Mouse (Mus musculus): ENCODE data around the gene Shq1. TPM values are rescaled to one million over a fixed set of nuclear protein-coding genes. Genes with fewer than 3 reads are reported as not detected.

Shq1 gene
- total RNA-seq, 2 experiments from 2014 or later = 6.1 to 6.6 TPM

GRCm38 (mm10) chr6:100670370-100670841 is 551 bp downstream of the Shq1 start:
- peak; percentile 36 to 44 for DNase-seq (ENCODE audit: low spot score in 2 of 2)

- no peak for DNase-seq (ENCODE audit: low spot score in 2 of 2)
These were observed 2.1 kb downstream of the Shq1 start for GRCm38 (mm10) chr6:100668858-100669257.

- DNase-seq (ENCODE audit: low spot score in 2 of 2) = no peak
These were observed 3.3 kb downstream of the Shq1 start for GRCm38 (mm10) chr6:100667644-100668043.

GRCm38 (mm10) chr6:100662224-100662623 is 8.7 kb downstream of the Shq1 start:
- DNase-seq (ENCODE audit: low spot score in 2 of 2) = no peak

- peak; percentile 70 to 88 for DNase-seq (ENCODE audit: low spot score in 2 of 2)
These were observed 10.6 kb downstream of the Shq1 start for GRCm38 (mm10) chr6:100660395-100660794.

GRCm38 (mm10) chr6:100652535-100652934 is 18.4 kb downstream of the Shq1 start:
- no peak for DNase-seq (ENCODE audit: low spot score in 2 of 2)

GRCm38 (mm10) chr6:100647196-100647595 is 23.8 kb downstream of the Shq1 start:
- DNase-seq (ENCODE audit: low spot score in 2 of 2) = no peak

GRCm38 (mm10) chr6:100645469-100646201 is 25.3 kb downstream of the Shq1 start:
- DNase-seq (ENCODE audit: low spot score in 2 of 2) = peak; percentile 59 to 73

GRCm38 (mm10) chr6:100644631-100645030 is 26.3 kb downstream of the Shq1 start:
- no peak for DNase-seq (ENCODE audit: low spot score in 2 of 2)

GRCm38 (mm10) chr6:100642786-100643185 is 28.2 kb downstream of the Shq1 start:
- DNase-seq (ENCODE audit: low spot score in 2 of 2) = no peak

GRCm38 (mm10) chr6:100640591-100640990 is 30.4 kb downstream of the Shq1 start:
- no peak for DNase-seq (ENCODE audit: low spot score in 2 of 2)

- no peak for DNase-seq (ENCODE audit: low spot score in 2 of 2)
These were observed 41.9 kb downstream of the Shq1 start for GRCm38 (mm10) chr6:100629086-100629485.

GRCm38 (mm10) chr6:100628223-100628622 is 42.7 kb downstream of the Shq1 start:
- DNase-seq (ENCODE audit: low spot score in 2 of 2) = no peak

- DNase-seq (ENCODE audit: low spot score in 2 of 2) = no peak
These were observed 47.0 kb downstream of the Shq1 start for GRCm38 (mm10) chr6:100623922-100624321.

GRCm38 (mm10) chr6:100622861-100623507 is 48.0 kb downstream of the Shq1 start:
- no peak for DNase-seq (ENCODE audit: low spot score in 2 of 2)

- DNase-seq (ENCODE audit: low spot score in 2 of 2) = no peak
These were observed 50.5 kb downstream of the Shq1 start for GRCm38 (mm10) chr6:100620411-100620810.

GRCm38 (mm10) chr6:100619309-100619708 is 51.6 kb downstream of the Shq1 start:
- no peak for DNase-seq (ENCODE audit: low spot score in 2 of 2)

GRCm38 (mm10) chr6:100616133-100616532 is 54.8 kb downstream of the Shq1 start:
- no peak for DNase-seq (ENCODE audit: low spot score in 2 of 2)

- no peak for DNase-seq (ENCODE audit: low spot score in 2 of 2)
These were observed 57.2 kb downstream of the Shq1 start for GRCm38 (mm10) chr6:100613593-100614267.

- DNase-seq (ENCODE audit: low spot score in 2 of 2) = no peak
These were observed 59.9 kb downstream of the Shq1 start for GRCm38 (mm10) chr6:100610897-100611575.

- peak in 1 of 2 experiments; percentile 10 for DNase-seq (ENCODE audit: low spot score in 2 of 2)
These were observed 60.8 kb downstream of the Shq1 start for GRCm38 (mm10) chr6:100610182-100610581.
